Mouse (Mus musculus): ENCODE results near the gene Slc15a5. TPM values are rescaled to one million over a fixed set of nuclear protein-coding genes. Genes with fewer than 3 reads are reported as not detected.

Slc15a5 gene
- total and polyA plus RNA-seq, 3 experiments = not detected

GRCm38 (mm10) chr6:138077681-138078439 is 1.9 kb downstream of the Slc15a5 start:
- intact Hi-C loops (cut with DNase I) = no loop called here
- Histone ChIP-seq H3K27me3 (ENCODE audit: control insufficient read depth, insufficient read depth, low read length) (no peaks in the 10 kb centered on the region), H3K4me1 (ENCODE audit: control insufficient read depth, insufficient read depth, low read length) (no peaks in the 10 kb centered on the region), H3K4me3 (no peak overlapping the region), H3K79me2 (replicated peaks; ENCODE audit: control insufficient read depth, insufficient read depth, low read length) (no peaks in the 10 kb centered on the region), H3K36me3 (ENCODE audit: control insufficient read depth, insufficient read depth, low read length) (no peaks in the 10 kb centered on the region), H3K27ac (no peak overlapping the region), H3K9ac (ENCODE audit: low read depth, low read length) (no peak overlapping the region)
- DNase-seq = no peak
- TF ChIP-seq POLR2A (IDR thresholded peaks at IDR 0.05; ENCODE audit: insufficient read depth, low read depth, low read length) (no peak), EP300 (IDR thresholded peaks at IDR 0.05; ENCODE audit: insufficient read depth, low read depth, low read length) (no peak), CTCF (IDR thresholded peaks at IDR 0.05) (no peak)
- WGBS = 43% methylated on average over 5 of the region's 5 CpGs

GRCm38 (mm10) chr6:138075723-138076122 is 4.0 kb downstream of the Slc15a5 start:
- intact Hi-C loops (cut with DNase I) = no loop called here
- no peak overlapping the region for H3K9ac ChIP-seq (ENCODE audit: low read depth, low read length)
- 98% methylated on average over 1 of the region's 1 CpGs for WGBS
- no peaks in the 10 kb centered on the region for H3K4me1 ChIP-seq (ENCODE audit: control insufficient read depth, insufficient read depth, low read length)
- no peak for DNase-seq
- H3K36me3 ChIP-seq (ENCODE audit: control insufficient read depth, insufficient read depth, low read length) = no peaks in the 10 kb centered on the region
- no peaks in the 10 kb centered on the region for H3K27me3 ChIP-seq (ENCODE audit: control insufficient read depth, insufficient read depth, low read length)
- no peak overlapping the region for H3K4me3 ChIP-seq
- no peak overlapping the region for H3K27ac ChIP-seq
- TF ChIP-seq EP300 (IDR thresholded peaks at IDR 0.05; ENCODE audit: insufficient read depth, low read depth, low read length) (no peak), CTCF (IDR thresholded peaks at IDR 0.05) (no peak), POLR2A (IDR thresholded peaks at IDR 0.05; ENCODE audit: insufficient read depth, low read depth, low read length) (no peak)
- H3K79me2 ChIP-seq (replicated peaks; ENCODE audit: control insufficient read depth, insufficient read depth, low read length) = no peaks in the 10 kb centered on the region

GRCm38 (mm10) chr6:138073540-138073939 is 6.2 kb downstream of the Slc15a5 start:
- DNase-seq = no peak
- Histone ChIP-seq H3K27ac (no peak overlapping the region), H3K27me3 (ENCODE audit: control insufficient read depth, insufficient read depth, low read length) (no peaks in the 10 kb centered on the region), H3K9ac (ENCODE audit: low read depth, low read length) (no peak overlapping the region), H3K4me1 (ENCODE audit: control insufficient read depth, insufficient read depth, low read length) (no peaks in the 10 kb centered on the region), H3K79me2 (replicated peaks; ENCODE audit: control insufficient read depth, insufficient read depth, low read length) (no peaks in the 10 kb centered on the region), H3K4me3 (no peak overlapping the region), H3K36me3 (ENCODE audit: control insufficient read depth, insufficient read depth, low read length) (no peaks in the 10 kb centered on the region)
- intact Hi-C loops (cut with DNase I) = no loop called here
- TF ChIP-seq POLR2A (IDR thresholded peaks at IDR 0.05; ENCODE audit: insufficient read depth, low read depth, low read length) (no peak), EP300 (IDR thresholded peaks at IDR 0.05; ENCODE audit: insufficient read depth, low read depth, low read length) (no peak), CTCF (IDR thresholded peaks at IDR 0.05) (no peak)
- 88% methylated on average over 2 of the region's 2 CpGs for WGBS

DNA sequence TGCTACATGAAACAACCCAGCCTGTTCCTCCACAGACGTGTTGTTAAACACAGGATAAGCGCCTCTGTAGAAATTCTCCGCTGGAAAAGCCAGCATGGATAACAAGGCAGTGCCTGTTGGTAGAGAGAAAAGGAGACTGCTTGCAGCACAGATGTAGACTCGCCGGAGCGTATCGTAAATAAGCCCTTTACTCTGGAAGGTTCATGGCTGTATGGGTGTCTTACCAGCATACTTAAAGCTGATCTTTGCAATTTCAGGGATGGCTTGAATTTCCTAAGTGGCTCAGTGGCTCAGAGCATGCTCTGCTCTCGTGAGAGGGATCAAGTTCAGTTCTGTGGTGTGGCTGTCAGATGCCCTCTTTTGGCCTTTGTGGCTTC is 6.8 kb downstream of the Slc15a5 start:
- TF ChIP-seq POLR2A (IDR thresholded peaks at IDR 0.05; ENCODE audit: insufficient read depth, low read depth, low read length) (no peak), EP300 (IDR thresholded peaks at IDR 0.05; ENCODE audit: insufficient read depth, low read depth, low read length) (no peak), CTCF (IDR thresholded peaks at IDR 0.05) (no peak)
- DNase-seq = no peak
- no peaks in the 10 kb centered on the region for H3K4me1 ChIP-seq (ENCODE audit: control insufficient read depth, insufficient read depth, low read length)
- 85% methylated on average over 8 of the region's 8 CpGs for whole genome bisulfite sequencing
- intact Hi-C loops (cut with DNase I) = no loop called here
- H3K9ac ChIP-seq (ENCODE audit: low read depth, low read length) = no peak overlapping the region
- no peaks in the 10 kb centered on the region for H3K27me3 ChIP-seq (ENCODE audit: control insufficient read depth, insufficient read depth, low read length)
- H3K4me3 ChIP-seq = no peak overlapping the region
- no peak overlapping the region for H3K27ac ChIP-seq
- H3K36me3 ChIP-seq (ENCODE audit: control insufficient read depth, insufficient read depth, low read length) = no peaks in the 10 kb centered on the region
- H3K79me2 ChIP-seq (replicated peaks; ENCODE audit: control insufficient read depth, insufficient read depth, low read length) = no peaks in the 10 kb centered on the region

DNA sequence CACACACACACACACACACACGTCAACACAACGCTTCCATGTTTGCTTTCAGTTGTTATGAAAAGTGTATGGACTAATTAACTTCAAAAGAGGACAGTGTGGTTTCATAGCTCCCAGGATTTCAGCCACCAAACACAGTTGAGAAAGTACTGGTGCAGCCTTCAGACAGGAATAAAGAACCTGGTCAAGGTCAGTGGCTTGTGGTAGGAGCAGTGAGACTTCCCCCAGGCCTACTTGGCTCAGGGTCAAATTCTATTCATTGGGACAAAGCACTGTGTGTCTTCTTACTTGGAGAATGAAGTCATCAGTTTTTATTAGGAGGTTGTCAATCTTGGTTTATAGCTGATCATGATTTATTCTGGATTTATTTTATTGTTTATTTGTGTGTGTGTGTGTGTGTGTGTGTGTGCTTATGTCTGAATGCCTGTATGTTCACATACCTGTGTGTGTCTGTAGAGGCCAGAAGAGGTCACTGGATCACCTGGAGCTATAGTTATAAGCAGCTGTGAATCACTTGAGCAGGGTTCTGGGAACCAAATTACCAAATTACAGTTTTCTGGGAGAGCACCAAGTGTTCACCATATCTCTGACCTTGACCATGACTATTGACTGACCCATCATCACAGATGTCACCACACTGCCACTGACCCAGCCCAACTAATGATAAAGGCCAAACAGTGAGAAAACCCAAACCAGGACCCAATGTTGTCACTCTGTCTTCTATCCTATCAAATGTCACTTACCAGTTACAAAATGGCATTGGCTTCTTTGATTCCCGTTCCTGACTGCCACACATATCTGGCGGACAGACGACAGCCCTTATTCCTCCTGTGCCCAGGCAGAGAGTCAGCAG is 7.4 kb downstream of the Slc15a5 start:
- H3K4me1 ChIP-seq (ENCODE audit: control insufficient read depth, insufficient read depth, low read length) = no peaks in the 10 kb centered on the region
- H3K9ac ChIP-seq (ENCODE audit: low read depth, low read length) = no peak overlapping the region
- WGBS = 75% methylated on average over 5 of the region's 5 CpGs
- no peak overlapping the region for H3K27ac ChIP-seq
- DNase-seq = no peak
- H3K4me3 ChIP-seq = no peak overlapping the region
- H3K36me3 ChIP-seq (ENCODE audit: control insufficient read depth, insufficient read depth, low read length) = no peaks in the 10 kb centered on the region
- no peaks in the 10 kb centered on the region for H3K79me2 ChIP-seq (replicated peaks; ENCODE audit: control insufficient read depth, insufficient read depth, low read length)
- intact Hi-C loops (cut with DNase I) = no loop called here
- no peaks in the 10 kb centered on the region for H3K27me3 ChIP-seq (ENCODE audit: control insufficient read depth, insufficient read depth, low read length)
- no peak for TF ChIP-seq CTCF (IDR thresholded peaks at IDR 0.05)
- TF ChIP-seq POLR2A (IDR thresholded peaks at IDR 0.05; ENCODE audit: insufficient read depth, low read depth, low read length) = no peak
- TF ChIP-seq EP300 (IDR thresholded peaks at IDR 0.05; ENCODE audit: insufficient read depth, low read depth, low read length) = no peak
